ENCODE assay signal across 17 mouse cellular contexts in the genomic region with DNA sequence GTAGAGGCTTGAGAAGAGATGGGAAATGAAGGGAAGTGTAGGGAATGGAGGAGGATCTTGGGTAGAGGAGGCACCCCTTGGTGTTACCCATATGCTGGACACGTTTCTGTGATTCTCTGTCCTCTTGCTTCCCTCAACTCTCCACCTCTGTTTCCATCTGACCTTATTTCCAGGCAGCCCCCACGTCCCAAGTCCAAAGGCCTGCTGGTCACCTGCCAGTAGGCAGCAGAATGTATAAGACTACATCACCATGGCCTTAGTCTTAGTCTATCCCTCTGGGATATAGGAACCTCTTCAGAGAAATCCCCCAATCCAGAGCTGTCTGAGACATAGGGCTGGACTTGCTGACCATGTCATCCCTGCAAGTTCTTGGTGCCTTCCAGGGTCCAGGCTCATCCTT. TPM values are rescaled to one million over a fixed set of nuclear protein-coding genes. Genes with fewer than 3 reads are reported as not detected.
"Had no signal": no experiment of that assay in that cellular context is flagged by ENCODE, and none has a peak within 500 bp of the region (broad histone marks: within the 10 kb centered on the region; RNA-seq: fewer than 3 reads in every experiment).

No protein-coding gene starts in this region.

- H3K4me2 ChIP-seq: hindbrain, embryonic 15.5 days; limb, embryonic 15.5 days; lung, embryonic 15.5 days; midbrain, embryonic 11.5 days; midbrain, embryonic 15.5 days; neural tube, embryonic 12.5 days; stomach, embryonic 15.5 days had no signal

- H3K9ac ChIP-seq: hindbrain, embryonic 15.5 days; limb, embryonic 15.5 days; liver, embryonic 14.5 days; lung, embryonic 15.5 days; midbrain, embryonic 15.5 days; neural tube, embryonic 12.5 days; stomach, embryonic 15.5 days had no signal

- H3K4me3 ChIP-seq: hindbrain, embryonic 15.5 days; left cerebral cortex, adult 2 months; limb, embryonic 15.5 days; lung, embryonic 15.5 days; megakaryocyte, embryonic 14.5 days; midbrain, embryonic 15.5 days; neural tube, embryonic 12.5 days; stomach, embryonic 15.5 days had no signal

- H3K27me3 ChIP-seq: hindbrain, embryonic 15.5 days; limb, embryonic 15.5 days; lung, embryonic 15.5 days; midbrain, embryonic 15.5 days; neural tube, embryonic 12.5 days; stomach, embryonic 15.5 days had no signal

- H3K4me1 ChIP-seq: hindbrain, embryonic 15.5 days; limb, embryonic 15.5 days; lung, embryonic 15.5 days; midbrain, embryonic 15.5 days; neural tube, embryonic 12.5 days; stomach, embryonic 15.5 days had no signal

- H3K9me3 ChIP-seq: hindbrain, embryonic 15.5 days; limb, embryonic 15.5 days; lung, embryonic 15.5 days; megakaryocyte, embryonic 14.5 days; midbrain, embryonic 15.5 days; neural tube, embryonic 12.5 days; stomach, embryonic 15.5 days had no signal

- DNase-seq: lung, postnatal 14 days; right cerebral cortex, postnatal 4 days; thymus, adult 2 months; thymus, postnatal 36 days had no signal

- H3K27ac ChIP-seq: hindbrain, embryonic 15.5 days; left cerebral cortex, adult 2 months; limb, embryonic 15.5 days; liver, embryonic 14.5 days; lung, embryonic 15.5 days; macrophage; midbrain, embryonic 15.5 days; neural tube, embryonic 12.5 days; stomach, embryonic 15.5 days had no signal

- H3K36me3 ChIP-seq: hindbrain, embryonic 15.5 days; limb, embryonic 15.5 days; lung, embryonic 15.5 days; midbrain, embryonic 15.5 days; neural tube, embryonic 12.5 days; stomach, embryonic 15.5 days had no signal

- ATAC-seq: midbrain, embryonic 15.5 days had no signal

RNA-seq across cellular contexts. Expression of a gene that starts 1.5 kb away (rescaled TPM):
- polyA plus RNA-seq: hindbrain, embryonic 15.5 days; intestine, embryonic 16.5 days; limb, embryonic 11.5 days; liver, embryonic 14.5 days; lung, embryonic 15.5 days; macrophage; midbrain, embryonic 11.5 days; midbrain, embryonic 15.5 days; neural tube, embryonic 12.5 days; stomach, embryonic 15.5 days had no signal

RNA-seq across cellular contexts. Expression of a gene that starts 25.4 kb away (rescaled TPM):
- polyA plus RNA-seq: limb, embryonic 11.5 days; lung, embryonic 15.5 days had no signal

RNA-seq across cellular contexts. Expression of a gene that starts 52.6 kb away (rescaled TPM):
- polyA plus RNA-seq: macrophage had no signal
